Mouse (Mus musculus) liver, postnatal 0 days (tissue): ENCODE results near the gene Slc5a10. TPM values are rescaled to one million over a fixed set of nuclear protein-coding genes. Genes with fewer than 3 reads are reported as not detected.

Source experiments
- ATAC-seq: fragments of 200-750 bp; cut with Nextera tagmentation; 2 replicates; pipeline ENCODE4 v1.8.0; 2017; ENCODE audit warnings: mild to moderate bottlenecking, moderate library complexity
- DNase-seq: peaks from one replicate; pipeline ENCODE4 v3.0.0-alpha.2; 2016
- H3K27ac ChIP-seq: fragments of 300-500 bp; sonication (generic); 2 replicates; pipeline ENCODE4 v1.5.1; 2014; ENCODE audit warnings: antibody characterized with exemption, moderate library complexity, mild to moderate bottlenecking, low read depth
- H3K27me3 ChIP-seq: fragments of 300-500 bp; sonication (generic); 2 replicates; pipeline ENCODE4 v1.6.1; 2014; ENCODE audit warnings: low read length, control low read depth, mixed read lengths; ENCODE audit not compliant: insufficient read depth
- H3K36me3 ChIP-seq: fragments of 300-500 bp; sonication (generic); replicated peaks from 2 replicates; pipeline ENCODE4 v1.6.1; 2014; ENCODE audit warnings: mild to moderate bottlenecking, control low read depth, low read length, moderate library complexity, mixed read lengths; ENCODE audit not compliant: insufficient read depth
- H3K4me1 ChIP-seq: fragments of 300-500 bp; sonication (generic); 2 replicates; pipeline ENCODE4 v1.6.1; 2014; ENCODE audit warnings: antibody characterized with exemption, mild to moderate bottlenecking, control low read depth; ENCODE audit not compliant: insufficient read depth
- H3K4me2 ChIP-seq: fragments of 300-500 bp; sonication (generic); 2 replicates; pipeline ENCODE4 v1.6.1; 2014; ENCODE audit warnings: low read depth, mild to moderate bottlenecking, low read length, moderate library complexity, mixed read lengths
- H3K4me3 ChIP-seq: fragments of 300-500 bp; sonication (generic); 2 replicates; pipeline ENCODE4 v1.5.1; 2014; ENCODE audit warnings: low read depth, low read length
- H3K9ac ChIP-seq: fragments of 300-500 bp; sonication (generic); replicated peaks from 2 replicates; pipeline ENCODE4 v1.6.1; 2014; ENCODE audit warnings: mild to moderate bottlenecking, moderate library complexity
- H3K9me3 ChIP-seq: fragments of 300-500 bp; sonication (generic); 2 replicates; pipeline ENCODE4 v1.6.1; 2016; ENCODE audit warnings: mild to moderate bottlenecking, control low read depth, low read length, mixed read lengths
- CTCF ChIP-seq: sonication (generic); IDR thresholded peaks from 2 replicates; pipeline ENCODE4 v1.5.1; 2016; ENCODE audit warnings: antibody characterized with exemption, low read depth
- EP300 ChIP-seq: IDR thresholded peaks from 2 replicates; pipeline ENCODE4 v1.6.1; 2016; ENCODE audit warnings: antibody characterized with exemption, low read depth, mild to moderate bottlenecking
- WGBS: fragments of 180-500 bp; shearing (Covaris S2); extraction: QIAGEN DNeasy Blood & Tissue Kit; methylation state at CpG from one replicate; pipeline ENCODE4 v1.1.7; 2014; ENCODE audit not compliant: insufficient replicate concordance; 5-methylcytosine and 5-hydroxymethylcytosine counted together
- polyA plus RNA-seq: library from polyadenylated mRNA; unstranded; fragments of >200 nt; fragmentation: Nextera tagmentation; extraction: Ambion mirVana; gene quantifications from 2 replicates; pipeline ENCODE4 v1.2.1, GENCODE M21; 2015

Slc5a10 gene
- polyA plus RNA-seq, 1 experiment from 2014 or later, result not detected

- ATAC-seq, result no peak
- no peak overlapping the region for H3K4me2 ChIP-seq
- no peak overlapping the region for H3K9ac ChIP-seq
- no peak overlapping the region for H3K4me3 ChIP-seq
- no peaks in the 10 kb centered on the region for H3K4me1 ChIP-seq
- no peaks in the 10 kb centered on the region for H3K27me3 ChIP-seq
- WGBS, result 87% methylated on average over 5 of the region's 5 CpGs
- no peaks in the 10 kb centered on the region for H3K9me3 ChIP-seq
- no peaks in the 10 kb centered on the region; the same call in none of the 2 replicates for H3K36me3 ChIP-seq
- TF ChIP-seq EP300 (no peak), CTCF (no peak)
- DNase-seq, result no peak
- no peak overlapping the region for H3K27ac ChIP-seq
These were observed 18.9 kb downstream of the Slc5a10 start for GRCm38 (mm10) chr11:61701696-61702095.

- H3K4me2 ChIP-seq, result no peak overlapping the region
- H3K9me3 ChIP-seq, result no peaks in the 10 kb centered on the region
- 58% methylated on average over 4 of the region's 4 CpGs for whole genome bisulfite sequencing
- no peak overlapping the region for H3K9ac ChIP-seq
- H3K4me3 ChIP-seq, result no peak overlapping the region
- DNase-seq (no peak), ATAC-seq (no peak)
- no peaks in the 10 kb centered on the region for H3K4me1 ChIP-seq
- H3K27me3 ChIP-seq, result no peaks in the 10 kb centered on the region
- H3K27ac ChIP-seq, result no peak overlapping the region
- no peaks in the 10 kb centered on the region; the same call in none of the 2 replicates for H3K36me3 ChIP-seq
- no peak for TF ChIP-seq CTCF
- TF ChIP-seq EP300, result no peak
These were observed 20.7 kb downstream of the Slc5a10 start for GRCm38 (mm10) chr11:61699933-61700332.

- Histone ChIP-seq H3K9ac (no peak overlapping the region), H3K27me3 (no peaks in the 10 kb centered on the region), H3K4me1 (no peaks in the 10 kb centered on the region), H3K27ac (no peak overlapping the region), H3K9me3 (no peaks in the 10 kb centered on the region), H3K4me2 (no peak overlapping the region), H3K36me3 (no peaks in the 10 kb centered on the region; the same call in none of the 2 replicates), H3K4me3 (no peak overlapping the region)
- ATAC-seq (no peak), DNase-seq (no peak)
- WGBS, result 87% methylated on average over 5 of the region's 5 CpGs
- TF ChIP-seq EP300, result no peak
- no peak for TF ChIP-seq CTCF
These were observed 21.2 kb downstream of the Slc5a10 start for GRCm38 (mm10) chr11:61699460-61699859.

- Histone ChIP-seq H3K27me3 (no peaks in the 10 kb centered on the region), H3K9me3 (no peaks in the 10 kb centered on the region), H3K36me3 (no peaks in the 10 kb centered on the region; the same call in none of the 2 replicates), H3K4me3 (no peak overlapping the region), H3K4me1 (no peaks in the 10 kb centered on the region), H3K4me2 (no peak overlapping the region), H3K27ac (no peak overlapping the region), H3K9ac (no peak overlapping the region)
- no peak for TF ChIP-seq EP300
- TF ChIP-seq CTCF, result no peak
- ATAC-seq (no peak), DNase-seq (no peak)
These were observed 21.8 kb downstream of the Slc5a10 start for GRCm38 (mm10) chr11:61698852-61699251.

- no peak for ATAC-seq
- Histone ChIP-seq H3K27ac (no peak overlapping the region), H3K9me3 (no peaks in the 10 kb centered on the region), H3K4me2 (no peak overlapping the region), H3K9ac (no peak overlapping the region), H3K4me3 (no peak overlapping the region), H3K4me1 (no peaks in the 10 kb centered on the region), H3K36me3 (no peaks in the 10 kb centered on the region), H3K27me3 (no peaks in the 10 kb centered on the region)
- no peak for DNase-seq
- 86% methylated on average over 5 of the region's 5 CpGs for WGBS
- TF ChIP-seq CTCF (no peak), EP300 (no peak)
These were observed 27.6 kb downstream of the Slc5a10 start for GRCm38 (mm10) chr11:61692996-61693395.

GRCm38 (mm10) chr11:61687595-61687994 lies 33.0 kb downstream of the Slc5a10 start:
- WGBS, result 42% methylated on average over 2 of the region's 2 CpGs
- Histone ChIP-seq H3K27me3 (peaks cover 12% of the 10 kb centered on the region; the same call in 1 of the 2 replicates), H3K9ac (no peak overlapping the region), H3K4me2 (peak overlapping the region; percentile 85), H3K27ac (no peak overlapping the region), H3K9me3 (no peaks in the 10 kb centered on the region), H3K4me1 (peaks cover 35% of the 10 kb centered on the region), H3K36me3 (no peaks in the 10 kb centered on the region), H3K4me3 (peak overlapping the region; percentile 61; the same call in 1 of the 2 replicates)
- no peak for DNase-seq
- TF ChIP-seq CTCF (no peak), EP300 (no peak)
- ATAC-seq, result no peak
